Mouse (Mus musculus) myocyte (in vitro differentiated cells): Measurements from ENCODE around the gene Col4a6.

Experiments
- CEBPB ChIP-seq: IDR thresholded peaks from 2 replicates; pipeline ENCODE4 v1.6.1; 2011; ENCODE audit warnings: mild to moderate bottlenecking, moderate library complexity; ENCODE audit not compliant: poor library complexity, insufficient read depth, severe bottlenecking
- E2F4 ChIP-seq: IDR thresholded peaks from one replicate; pipeline ENCODE4 v1.6.1; 2011; ENCODE audit warnings: mild to moderate bottlenecking, control low read depth, moderate library complexity; ENCODE audit not compliant: insufficient read depth
- MAX ChIP-seq: IDR thresholded peaks from one replicate; pipeline ENCODE4 v1.6.1; 2011; ENCODE audit warnings: low read depth, mild to moderate bottlenecking, control low read depth
- MYOD1 ChIP-seq, 3 experiments: IDR thresholded peaks; one replicate each; pipeline ENCODE4 v1.6.1; 2011; ENCODE audit warnings: control low read depth in 2 of 3, low read depth in 2 of 3, mild to moderate bottlenecking in 2 of 3, moderate library complexity in 1 of 3; ENCODE audit not compliant: insufficient read length in 2 of 3, control insufficient read depth in 1 of 3
- POLR2A ChIP-seq: IDR thresholded peaks from one replicate; pipeline ENCODE4 v1.6.1; 2011; ENCODE audit warnings: low read depth, mild to moderate bottlenecking, control low read depth, moderate library complexity; ENCODE audit not compliant: insufficient read length
- TCF12 ChIP-seq: IDR thresholded peaks from one replicate; pipeline ENCODE4 v1.6.1; 2011; ENCODE audit warnings: mild to moderate bottlenecking, control low read depth; ENCODE audit not compliant: poor library complexity, insufficient read depth, severe bottlenecking
- TCF3 ChIP-seq: IDR thresholded peaks from one replicate; pipeline ENCODE4 v1.6.1; 2011; ENCODE audit warnings: low read depth, control low read depth; ENCODE audit not compliant: insufficient read length
- USF1 ChIP-seq: IDR thresholded peaks from one replicate; pipeline ENCODE4 v1.6.1; 2011; ENCODE audit warnings: low read depth, mild to moderate bottlenecking, control low read depth, moderate library complexity

GRCm38 (mm10) chrX:141175353-141175752, 298.5 kb downstream of the Col4a6 start:
- TF ChIP-seq POLR2A (no peak), TCF12 (no peak), MAX (no peak), E2F4 (no peak), CEBPB (no peak), USF1 (no peak), TCF3 (no peak), MYOD1 (IDR thresholded peaks at IDR 0.05; ENCODE audit: control insufficient read depth in 1 of 3, insufficient read length in 2 of 3, low read depth in 2 of 3) (no peak)
